ENCODE assay signal across 11 mouse cellular contexts in genomic region chr6:86820690-86821089, GRCm38 (mm10). TPM values are rescaled to one million over a fixed set of nuclear protein-coding genes. Genes with fewer than 3 reads are reported as not detected.
A peak's percentile ranks its signal among the peaks of the same experiment; 100 is the strongest.
DNase-seq lines count a peak whose midpoint lies in the region; ATAC-seq and TF ChIP-seq lines count a peak whose summit lies in the region.
"Had no signal": no experiment of that assay in that cellular context is flagged by ENCODE, and none has a peak within 500 bp of the region (broad histone marks: within the 10 kb centered on the region; RNA-seq: fewer than 3 reads in every experiment).

No protein-coding gene starts in this region.

- WGBS in heart, adult 2 months, result 77% methylated on average over 7 of the region's 7 CpGs
- 60% methylated on average over 7 of the region's 7 CpGs for WGBS in heart, embryonic 12.5 days
- WGBS in forebrain, embryonic 15.5 days, result 69% methylated on average over 7 of the region's 7 CpGs
- 64% methylated on average over 7 of the region's 7 CpGs for WGBS in limb, embryonic 10.5 days

- H3K4me1 ChIP-seq in heart, adult 2 months (ENCODE audit: control insufficient read depth, insufficient read depth, low read length), result peaks cover 14% of the 10 kb centered on the region
- H3K4me1 ChIP-seq in heart, embryonic 12.5 days (replicated peaks), result peaks cover 30% of the 10 kb centered on the region
- H3K4me1 ChIP-seq in bone marrow macrophage, adult 2 months (ENCODE audit: control insufficient read depth, insufficient read depth, low read length), result peaks cover 27% of the 10 kb centered on the region
- peaks cover 10% of the 10 kb centered on the region for H3K4me1 ChIP-seq in forebrain, embryonic 15.5 days
- peaks cover 16% of the 10 kb centered on the region for H3K4me1 ChIP-seq in limb, embryonic 10.5 days

- TF ChIP-seq POLR2A in heart, adult 2 months (IDR thresholded peaks at IDR 0.05; ENCODE audit: insufficient read depth, low read depth, low read length), result no peak
- no peak for TF ChIP-seq POLR2A in bone marrow macrophage, adult 2 months (IDR thresholded peaks at IDR 0.05; ENCODE audit: borderline replicate concordance, low read depth, low read length)

- H3K27ac ChIP-seq in heart, adult 2 months, result no peak overlapping the region
- no peak overlapping the region for H3K27ac ChIP-seq in heart, embryonic 12.5 days (ENCODE audit: poor library complexity, severe bottlenecking)
- no peak overlapping the region for H3K27ac ChIP-seq in bone marrow macrophage, adult 2 months (ENCODE audit: insufficient read depth, low read depth, low read length)
- no peak overlapping the region for H3K27ac ChIP-seq in forebrain, embryonic 15.5 days (replicated peaks)
- no peak overlapping the region for H3K27ac ChIP-seq in limb, embryonic 10.5 days
- H3K27ac ChIP-seq: hindbrain, embryonic 14.5 days; limb, embryonic 15.5 days had no signal

- no peak overlapping the region for H3K4me3 ChIP-seq in heart, adult 2 months
- no peak overlapping the region for H3K4me3 ChIP-seq in heart, embryonic 12.5 days
- H3K4me3 ChIP-seq in bone marrow macrophage, adult 2 months (ENCODE audit: insufficient read depth, low read length), result no peak overlapping the region
- H3K4me3 ChIP-seq in forebrain, embryonic 15.5 days, result no peak overlapping the region
- H3K4me3 ChIP-seq in limb, embryonic 10.5 days, result no peak overlapping the region
- H3K4me3 ChIP-seq: erythroblast, embryonic 14.5 days; limb, embryonic 15.5 days had no signal

- peak; percentile 67 for TF ChIP-seq CTCF in heart, adult 2 months (IDR thresholded peaks at IDR 0.05)
- TF ChIP-seq CTCF in bone marrow macrophage, adult 2 months (IDR thresholded peaks at IDR 0.05; ENCODE audit: low read depth, low read length), result peak; percentile 43; the same call in 1 of the 2 replicates

- intact Hi-C loops in heart, adult 2 months (cut with DNase I), result no loop called here

- H3K27me3 ChIP-seq in heart, adult 2 months (ENCODE audit: control insufficient read depth, insufficient read depth, low read length), result no peaks in the 10 kb centered on the region
- no peaks in the 10 kb centered on the region; the same call in 1 of the 2 replicates for H3K27me3 ChIP-seq in heart, embryonic 12.5 days (replicated peaks)
- H3K27me3 ChIP-seq in forebrain, embryonic 15.5 days, result no peaks in the 10 kb centered on the region
- H3K27me3 ChIP-seq in limb, embryonic 10.5 days (ENCODE audit: low read depth, poor library complexity, severe bottlenecking), result peaks cover 28% of the 10 kb centered on the region

- no peak for ATAC-seq in heart, embryonic 12.5 days (ENCODE audit: insufficient number of reproducible peaks, low FRiP score)
- ATAC-seq in monocyte, adult 5-6 weeks (replicated peaks; ENCODE audit: insufficient number of reproducible peaks, low FRiP score, low TSS enrichment, poor library complexity, severe bottlenecking), result peak; percentile 30; the same call in 1 of the 2 replicates
- no peak for ATAC-seq in forebrain, embryonic 15.5 days (replicated peaks)

- no peaks in the 10 kb centered on the region for H3K79me2 ChIP-seq in heart, adult 2 months (replicated peaks; ENCODE audit: control insufficient read depth, insufficient read depth, low read length)

- no peak for DNase-seq in heart, adult 2 months
- peak; percentile 39 for DNase-seq in CD4-positive helper T cell, adult 2 months (ENCODE audit: low read depth, low spot score)
- DNase-seq in urinary bladder, postnatal 36 days (ENCODE audit: low spot score in 2 of 2), result no peak
- no peak for DNase-seq in limb, embryonic 10.5 days (ENCODE audit: low spot score)

- no peak for TF ChIP-seq EP300 in heart, adult 2 months (IDR thresholded peaks at IDR 0.05; ENCODE audit: insufficient read depth, low read depth, low read length)

- no peaks in the 10 kb centered on the region for H3K9me3 ChIP-seq in heart, embryonic 12.5 days (replicated peaks)
- no peaks in the 10 kb centered on the region for H3K9me3 ChIP-seq in forebrain, embryonic 15.5 days
- H3K9me3 ChIP-seq in limb, embryonic 10.5 days (replicated peaks), result no peaks in the 10 kb centered on the region
- H3K9me3 ChIP-seq: limb, embryonic 15.5 days had no signal

- no peak overlapping the region for H3K9ac ChIP-seq in heart, adult 2 months (ENCODE audit: low read depth, low read length)
- no peak overlapping the region for H3K9ac ChIP-seq in heart, embryonic 12.5 days
- H3K9ac ChIP-seq in forebrain, embryonic 15.5 days (replicated peaks), result no peak overlapping the region
- H3K9ac ChIP-seq: hindbrain, embryonic 14.5 days; limb, embryonic 15.5 days had no signal

- no peak overlapping the region for H3K4me2 ChIP-seq in heart, embryonic 12.5 days
- no peak overlapping the region for H3K4me2 ChIP-seq in forebrain, embryonic 15.5 days (replicated peaks)
- H3K4me2 ChIP-seq: hindbrain, embryonic 14.5 days; limb, embryonic 15.5 days had no signal

- no peaks in the 10 kb centered on the region for H3K36me3 ChIP-seq in heart, adult 2 months (ENCODE audit: control insufficient read depth, insufficient read depth, low read length)
- H3K36me3 ChIP-seq in heart, embryonic 12.5 days, result no peaks in the 10 kb centered on the region
- no peaks in the 10 kb centered on the region for H3K36me3 ChIP-seq in forebrain, embryonic 15.5 days
- no peaks in the 10 kb centered on the region for H3K36me3 ChIP-seq in limb, embryonic 10.5 days
- H3K36me3 ChIP-seq: limb, embryonic 15.5 days had no signal

RNA-seq across cellular contexts. Expression of gene Anxa4, which starts 27.3 kb away (rescaled TPM):
- 10 to 100 TPM; 33.1 to 33.3 TPM for total RNA-seq in heart, adult 2 months (2021)
- 18.1 and 23.4 TPM in 2 replicates for polyA plus RNA-seq in heart, adult 2 months (2012; rRNA removed)
- polyA plus RNA-seq in heart, embryonic 12.5 days (2016; fragmentation: Nextera tagmentation; extraction: Ambion mirVana), result 15.3 and 17.6 TPM in 2 replicates
- 305 and 317 TPM in 2 replicates for polyA plus RNA-seq in bone marrow macrophage, adult 2 months (2012; ENCODE audit: insufficient read depth, insufficient read length, missing spikeins)
- total RNA-seq in monocyte, adult 5-6 weeks (2017), result 28.8 to 34.7 TPM (median 33.1 TPM) in 3 replicates
- 5.8 and 5.9 TPM in 2 replicates for polyA plus RNA-seq in forebrain, embryonic 15.5 days (2015; fragmentation: Nextera tagmentation; extraction: Ambion mirVana)
- polyA plus RNA-seq in limb, embryonic 10.5 days (2016; fragmentation: Nextera tagmentation; extraction: Ambion mirVana), result 4.1 and 7.5 TPM in 2 replicates
- polyA plus RNA-seq: erythroblast, embryonic 14.5 days had no signal

RNA-seq across cellular contexts. Expression of gene Aak1, which starts 28.6 kb away (rescaled TPM):
- total RNA-seq in heart, adult 2 months (2021), result 10 to 100 TPM; 81.6 to 85.5 TPM
- 20.5 and 31.2 TPM in 2 replicates for polyA plus RNA-seq in heart, adult 2 months (2012; rRNA removed)
- 33.5 and 36.2 TPM in 2 replicates for polyA plus RNA-seq in heart, embryonic 12.5 days (2016; fragmentation: Nextera tagmentation; extraction: Ambion mirVana)
- 16.6 and 24.0 TPM in 2 replicates for polyA plus RNA-seq in bone marrow macrophage, adult 2 months (2012; ENCODE audit: insufficient read depth, insufficient read length, missing spikeins)
- total RNA-seq in monocyte, adult 5-6 weeks (2017), result 9.6 to 28.7 TPM (median 14.5 TPM) in 3 replicates
- polyA plus RNA-seq in forebrain, embryonic 15.5 days (2015; fragmentation: Nextera tagmentation; extraction: Ambion mirVana), result 36.1 and 39.3 TPM in 2 replicates
- polyA plus RNA-seq in limb, embryonic 10.5 days (2016; fragmentation: Nextera tagmentation; extraction: Ambion mirVana), result 11.2 and 13.3 TPM in 2 replicates

Comparison
In these comparisons a context has a peak if more than half of its experiments do, and no peak if none do; other contexts are left out.
1. RNA of gene Anxa4, which starts 27.3 kb away (polyA plus RNA-seq): 305 to 317 TPM in bone marrow macrophage, adult 2 months; 18.1 to 23.4 TPM in heart, adult 2 months, 15.3 to 17.6 TPM in heart, embryonic 12.5 days, 4.1 to 7.5 TPM in limb, embryonic 10.5 days and 5.8 to 5.9 TPM in forebrain, embryonic 15.5 days; every median in the first group is over 10 times any median in the second.